Mouse (Mus musculus): ENCODE data around the gene Pofut1.

Gene Pofut1

GRCm38 (mm10) chr2:153290938-153291928 is 49.9 kb downstream of the Pofut1 start, which contains the start of gene Kif3b:
Gene Kif3b, plus strand, starts transcription at chr2:153291413.
- peak; percentile 92 for DNase-seq (ENCODE audit: low read depth, low spot score)

- peak; percentile 76 for DNase-seq (ENCODE audit: low read depth, low spot score)
These were observed 51.0 kb downstream of the Pofut1 start for GRCm38 (mm10) chr2:153292305-153292861.

GRCm38 (mm10) chr2:153295196-153295595 is 53.9 kb downstream of the Pofut1 start:
- DNase-seq (ENCODE audit: low read depth, low spot score): no peak

- DNase-seq (ENCODE audit: low read depth, low spot score): no peak
These were observed 56.4 kb downstream of the Pofut1 start for GRCm38 (mm10) chr2:153297771-153298170.

DNA sequence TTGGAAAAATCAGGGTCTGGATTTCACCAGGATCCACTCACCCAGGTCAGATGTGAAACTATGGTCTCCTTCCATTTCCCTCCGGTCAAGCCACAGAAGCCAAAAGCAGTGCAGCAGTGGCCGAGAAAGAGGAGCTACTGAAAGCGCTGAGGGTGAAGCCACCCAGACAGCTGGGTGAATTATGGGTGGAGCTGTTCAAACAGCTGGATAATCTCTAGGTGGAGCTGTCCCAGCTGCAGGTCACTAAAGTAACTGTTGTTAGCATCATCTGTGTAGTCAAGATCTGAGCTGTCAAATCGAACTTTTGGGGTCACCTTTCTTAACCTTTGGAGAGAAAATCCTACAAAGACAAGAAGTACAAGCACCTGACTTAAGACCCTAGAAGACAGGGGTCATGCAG is 57.1 kb downstream of the Pofut1 start:
- DNase-seq (ENCODE audit: low read depth, low spot score): no peak

- DNase-seq (ENCODE audit: low read depth, low spot score): peak; percentile 24
These were observed 57.5 kb downstream of the Pofut1 start for GRCm38 (mm10) chr2:153298863-153299262.

DNA sequence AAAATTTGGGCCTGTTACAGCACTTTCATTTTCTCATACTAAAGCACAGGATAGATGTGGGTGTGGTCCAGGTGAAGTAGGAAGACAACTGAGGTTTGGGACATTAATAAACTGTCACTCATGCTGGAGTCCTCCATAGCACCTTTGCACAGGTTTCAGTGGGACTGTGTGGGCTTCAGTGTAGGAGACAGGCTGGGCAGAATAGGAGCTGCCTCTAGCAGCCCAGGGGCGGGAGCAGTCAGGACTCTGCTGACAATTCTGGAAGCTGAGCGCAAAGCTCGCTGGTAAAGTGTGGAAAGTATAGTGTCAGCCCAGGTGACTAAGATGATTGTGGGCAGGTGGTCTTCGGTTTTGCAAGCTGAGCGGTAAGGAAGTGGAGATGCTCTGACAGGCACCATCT is 59.8 kb downstream of the Pofut1 start:
- no peak for DNase-seq (ENCODE audit: low read depth, low spot score)

GRCm38 (mm10) chr2:153305240-153305639 is 63.9 kb downstream of the Pofut1 start:
- no peak for DNase-seq (ENCODE audit: low read depth, low spot score)

GRCm38 (mm10) chr2:153308586-153308985 is 67.3 kb downstream of the Pofut1 start:
- DNase-seq (ENCODE audit: low read depth, low spot score): no peak

- no peak for DNase-seq (ENCODE audit: low read depth, low spot score)
These were observed 67.8 kb downstream of the Pofut1 start for GRCm38 (mm10) chr2:153309106-153309505.

GRCm38 (mm10) chr2:153310228-153310627 is 68.9 kb downstream of the Pofut1 start:
- no peak for DNase-seq (ENCODE audit: low read depth, low spot score)

DNA sequence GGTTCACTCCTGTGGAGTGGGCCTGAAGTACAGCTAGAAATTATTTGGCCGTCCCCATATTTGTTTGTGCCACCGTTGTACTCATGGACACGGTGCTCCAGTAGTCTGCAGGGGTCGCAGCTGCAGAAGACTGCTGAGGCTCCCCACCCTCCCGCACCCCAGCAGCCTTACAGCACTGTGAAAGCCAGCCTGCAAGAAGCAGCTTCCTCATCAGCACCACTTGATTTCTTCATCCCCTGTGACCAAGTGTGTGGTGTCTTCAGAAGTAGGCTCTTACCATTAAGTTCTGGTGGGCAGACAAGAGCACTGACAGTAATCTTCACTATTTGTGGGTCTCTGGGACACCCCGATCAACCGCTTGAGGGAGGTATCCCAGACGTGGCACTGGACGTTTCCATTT is 71.6 kb downstream of the Pofut1 start:
- DNase-seq (ENCODE audit: low read depth, low spot score): no peak

DNA sequence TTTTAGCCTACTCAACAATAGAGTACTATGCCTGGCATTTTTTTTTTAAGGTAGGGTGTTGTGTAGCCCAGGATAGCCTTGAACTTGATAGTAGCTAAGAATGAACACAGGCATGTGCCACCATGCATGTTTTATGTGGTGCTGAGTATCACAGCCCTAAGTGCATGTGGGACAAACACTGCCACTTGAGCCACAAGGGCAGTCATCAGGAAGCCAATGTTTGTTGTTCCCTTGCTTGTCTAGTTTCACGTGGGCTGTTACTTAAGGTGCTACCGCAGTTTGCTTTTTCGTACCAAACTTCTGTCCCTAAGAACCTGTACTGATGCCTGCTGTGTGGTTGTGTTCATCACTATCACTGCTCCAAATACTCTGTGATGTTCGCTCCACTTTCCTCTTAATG is 77.1 kb downstream of the Pofut1 start:
- no peak for DNase-seq (ENCODE audit: low read depth, low spot score)

- DNase-seq (ENCODE audit: low read depth, low spot score): no peak
These were observed 77.8 kb downstream of the Pofut1 start for GRCm38 (mm10) chr2:153319036-153319643.
